Mouse (Mus musculus) brain, embryonic 14.5 days (tissue): ENCODE measurements around the gene Actl7b.

ENCODE experiments used
- CTCF ChIP-seq: fragments of 200-500 bp; IDR thresholded peaks from 2 replicates; pipeline ENCODE4 v1.5.1; 2012; ENCODE audit warnings: inconsistent platforms, mild to moderate bottlenecking, moderate library complexity, borderline replicate concordance; ENCODE audit not compliant: insufficient read depth, insufficient read length; ENCODE audit errors: extremely low read depth
- POLR2A ChIP-seq: fragments of 200-500 bp; IDR thresholded peaks from 2 replicates; pipeline ENCODE4 v1.6.1; 2012; ENCODE audit warnings: mild to moderate bottlenecking, inconsistent platforms, borderline replicate concordance; ENCODE audit not compliant: poor library complexity, insufficient read depth, insufficient read length, severe bottlenecking; ENCODE audit errors: extremely low read depth

GRCm38 (mm10) chr4:56718573-56719442, 22.4 kb downstream of the Actl7b start:
- no peak for TF ChIP-seq CTCF
- no peak for TF ChIP-seq POLR2A
